Mouse (Mus musculus) thymus, adult 2 months (tissue): ENCODE measurements at regions not wholly inside any gene's neighbourhood (a gene's known extent, or its start where the extent isn't known, plus 50 kb on each side); places are given as distances from the start of the nearest gene placed in this dataset.

Experiments used
- DNase-seq: peaks from one replicate; pipeline ENCODE4 v3.0.0; 2021
- H3K27ac ChIP-seq: fragments of 200-500 bp; 2 replicates; pipeline ENCODE4 v1.5.1; 2012; ENCODE audit warnings: low read length, control low read depth; ENCODE audit not compliant: control insufficient read depth, insufficient read depth
- H3K27me3 ChIP-seq: fragments of 200-500 bp; 2 replicates; pipeline ENCODE4 v1.6.1; 2012; ENCODE audit warnings: mild to moderate bottlenecking, low read length, moderate library complexity, mixed read lengths; ENCODE audit not compliant: control insufficient read depth, insufficient read depth
- H3K36me3 ChIP-seq: fragments of 200-500 bp; 2 replicates; pipeline ENCODE4 v1.6.1; 2012; ENCODE audit warnings: mild to moderate bottlenecking, low read length, moderate library complexity; ENCODE audit not compliant: control insufficient read depth, insufficient read depth
- H3K4me1 ChIP-seq: fragments of 200-500 bp; replicated peaks from 2 replicates; pipeline ENCODE4 v1.6.1; 2012; ENCODE audit warnings: low read length; ENCODE audit not compliant: control insufficient read depth, insufficient read depth
- H3K4me3 ChIP-seq: fragments of 200-500 bp; 2 replicates; pipeline ENCODE4 v1.5.1; 2012; ENCODE audit warnings: mild to moderate bottlenecking, low read length, control low read depth, moderate library complexity; ENCODE audit not compliant: control insufficient read depth, insufficient read depth
- CTCF ChIP-seq: fragments of 200-500 bp; IDR thresholded peaks from 2 replicates; pipeline ENCODE4 v1.5.1; 2012; ENCODE audit warnings: mild to moderate bottlenecking, control low read depth, low read length, moderate library complexity, borderline replicate concordance; ENCODE audit not compliant: control insufficient read depth, poor library complexity, insufficient read depth; ENCODE audit errors: extremely low read depth
- POLR2A ChIP-seq: fragments of 200-500 bp; IDR thresholded peaks from 2 replicates; pipeline ENCODE4 v1.6.1; 2012; ENCODE audit warnings: mild to moderate bottlenecking, low read length, control low read depth, moderate library complexity; ENCODE audit not compliant: control insufficient read depth, poor library complexity, insufficient read depth; ENCODE audit errors: extremely low read depth
- WGBS: fragments of 180-500 bp; shearing (Covaris S2); methylation state at CpG from one replicate; pipeline ENCODE4 v1.1.7; 2018; 5-methylcytosine and 5-hydroxymethylcytosine counted together

DNA sequence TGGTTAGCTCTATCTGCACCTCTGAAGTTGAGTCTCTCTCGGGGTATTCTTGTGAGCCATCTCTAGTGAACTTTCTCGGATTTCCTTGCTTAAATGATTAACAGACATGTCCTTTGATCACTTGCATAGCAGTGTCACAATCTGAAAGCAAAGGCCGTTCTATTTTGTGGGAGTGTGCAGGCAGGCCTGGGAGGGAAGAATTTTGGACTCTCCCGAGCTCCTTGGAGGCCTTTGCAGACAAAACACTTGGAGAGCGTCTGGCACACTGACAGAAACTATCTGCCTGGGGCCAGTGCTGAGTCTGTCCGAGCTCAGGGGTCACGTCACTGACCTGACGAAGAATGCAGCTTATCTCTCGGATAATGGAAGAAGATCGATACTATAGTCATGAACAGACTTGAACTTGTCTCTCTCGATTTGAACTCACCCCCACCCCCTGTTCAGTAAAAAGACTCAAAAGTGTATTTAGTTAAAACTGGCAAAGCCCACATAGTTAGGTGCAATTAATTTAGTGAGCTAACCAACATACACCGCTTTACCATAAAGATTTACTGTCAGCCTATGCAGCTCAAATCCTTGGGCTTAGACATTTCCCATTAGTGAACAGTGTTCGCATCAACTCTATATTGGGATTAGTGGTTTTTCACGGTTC, 92.2 kb upstream of the Zfp366 start:
- WGBS, result 69% methylated on average over 14 of the region's 14 CpGs
- TF ChIP-seq CTCF (no peak), POLR2A (no peak)
- H3K36me3 ChIP-seq, result no peaks in the 10 kb centered on the region
- no peak overlapping the region for H3K27ac ChIP-seq
- no peaks in the 10 kb centered on the region for H3K27me3 ChIP-seq
- H3K4me1 ChIP-seq, result peaks cover 5% of the 10 kb centered on the region; the same call in 1 of the 2 replicates
- H3K4me3 ChIP-seq, result no peak overlapping the region
- no peak for DNase-seq

DNA sequence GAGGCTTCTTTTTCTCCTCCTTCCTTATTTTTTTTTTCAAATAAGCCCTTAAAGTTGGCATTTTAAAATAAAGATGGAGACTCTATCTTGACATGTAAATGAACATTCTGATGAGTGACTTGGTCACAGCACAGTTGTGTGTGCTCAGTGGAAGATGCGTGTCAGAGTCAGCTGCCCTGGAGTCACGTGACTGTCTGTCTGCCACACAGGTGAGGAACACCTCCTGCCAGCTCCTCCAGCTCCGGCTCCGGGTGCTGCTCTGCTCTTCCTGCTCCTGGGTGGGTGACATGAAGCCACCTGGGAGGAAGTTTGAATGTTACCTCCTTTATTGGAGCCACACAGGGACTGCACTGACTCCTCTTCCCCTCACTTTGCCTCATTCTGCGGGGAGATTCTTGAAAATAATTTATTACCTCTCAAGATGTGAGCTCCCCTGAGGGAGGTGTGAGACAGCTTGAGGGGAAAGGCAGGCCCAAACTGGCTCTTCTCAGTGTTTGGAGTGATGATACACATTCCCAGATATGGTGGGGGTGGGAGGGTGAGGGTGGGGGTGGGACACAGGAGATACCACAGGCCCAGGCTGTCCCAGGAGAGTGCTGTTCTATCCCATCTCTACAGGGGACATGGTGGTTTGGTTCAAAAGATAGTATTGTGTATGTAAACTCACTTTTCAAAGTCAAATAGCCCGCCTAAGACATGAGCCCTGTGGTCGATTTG, 92.9 kb upstream of the Zfp366 start:
- H3K4me1 ChIP-seq, result peaks cover 5% of the 10 kb centered on the region; the same call in 1 of the 2 replicates
- H3K4me3 ChIP-seq, result no peak overlapping the region
- DNase-seq, result no peak
- no peaks in the 10 kb centered on the region for H3K27me3 ChIP-seq
- TF ChIP-seq POLR2A, result no peak
- TF ChIP-seq CTCF, result no peak
- no peak overlapping the region for H3K27ac ChIP-seq
- WGBS, result 35% methylated on average over 7 of the region's 7 CpGs
- no peaks in the 10 kb centered on the region for H3K36me3 ChIP-seq

- H3K36me3 ChIP-seq, result no peaks in the 10 kb centered on the region
- 98% methylated on average over 3 of the region's 3 CpGs for WGBS
- peaks cover 5% of the 10 kb centered on the region; the same call in 1 of the 2 replicates for H3K4me1 ChIP-seq
- no peak for DNase-seq
- no peaks in the 10 kb centered on the region for H3K27me3 ChIP-seq
- H3K27ac ChIP-seq, result no peak overlapping the region
- TF ChIP-seq POLR2A (no peak), CTCF (no peak)
- no peak overlapping the region for H3K4me3 ChIP-seq
Observed at GRCm38 (mm10) chr13:99090361-99090760, 94.3 kb upstream of the Zfp366 start.

GRCm38 (mm10) chr13:99088285-99088684, 96.3 kb upstream of the Zfp366 start:
- Histone ChIP-seq H3K27me3 (no peaks in the 10 kb centered on the region), H3K27ac (no peak overlapping the region), H3K4me1 (peaks cover 5% of the 10 kb centered on the region; the same call in 1 of the 2 replicates), H3K36me3 (no peaks in the 10 kb centered on the region), H3K4me3 (no peak overlapping the region)
- DNase-seq, result no peak
- WGBS, result 85% methylated on average over 4 of the region's 4 CpGs
- TF ChIP-seq CTCF (no peak), POLR2A (no peak)

DNA sequence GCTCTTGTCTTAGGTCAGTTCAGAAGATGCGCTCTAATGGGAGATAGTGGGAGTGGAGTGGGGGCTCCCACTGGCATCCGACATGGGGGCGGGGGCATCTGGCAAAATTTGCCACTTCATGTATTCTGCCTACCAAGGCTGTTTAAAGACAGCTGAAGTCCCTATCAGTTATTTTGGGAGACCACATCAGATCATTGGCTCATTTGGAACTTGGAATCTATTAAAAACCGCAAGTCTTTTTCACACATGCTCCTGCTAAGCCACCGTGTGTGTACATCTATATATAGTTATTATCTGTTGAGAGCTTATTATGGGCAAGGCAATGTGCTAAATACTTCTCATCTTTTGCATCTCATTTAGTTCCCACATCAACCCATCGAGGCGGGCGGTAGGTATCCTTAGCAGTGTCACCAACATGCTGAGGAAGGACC, 95.0 kb upstream of the 1700024P04Rik start:
- Histone ChIP-seq H3K27ac (no peak overlapping the region), H3K4me3 (no peak overlapping the region), H3K4me1 (no peaks in the 10 kb centered on the region), H3K36me3 (no peaks in the 10 kb centered on the region), H3K27me3 (no peaks in the 10 kb centered on the region)
- 98% methylated on average over 8 of the region's 8 CpGs for WGBS
- DNase-seq, result no peak
- TF ChIP-seq CTCF, result no peak
- TF ChIP-seq POLR2A, result no peak

GRCm38 (mm10) chr13:99078643-99079042, 94.3 kb upstream of the 1700024P04Rik start:
- H3K27ac ChIP-seq, result no peak overlapping the region
- no peak for DNase-seq
- H3K27me3 ChIP-seq, result no peaks in the 10 kb centered on the region
- 94% methylated on average over 10 of the region's 10 CpGs for WGBS
- H3K4me1 ChIP-seq, result no peaks in the 10 kb centered on the region
- no peak overlapping the region for H3K4me3 ChIP-seq
- TF ChIP-seq CTCF (no peak), POLR2A (no peak)
- H3K36me3 ChIP-seq, result no peaks in the 10 kb centered on the region
